Mouse (Mus musculus) induced T-regulatory cell, adult 2 months (primary cell): ENCODE results near the gene Ttc39b.

Experiments used
- DNase-seq: peaks from one replicate; pipeline ENCODE4 v3.0.0-alpha.2; 2012; ENCODE audit warnings: low read depth

Gene Ttc39b

GRCm38 (mm10) chr4:83317826-83318348 is 6.2 kb downstream of the Ttc39b start:
- DNase-seq = peak; percentile 35

GRCm38 (mm10) chr4:83316718-83317117 is 7.3 kb downstream of the Ttc39b start:
- peak; percentile 57 for DNase-seq

- peak; percentile 67 for DNase-seq
Observed at GRCm38 (mm10) chr4:83315930-83316329, 8.1 kb downstream of the Ttc39b start.

GRCm38 (mm10) chr4:83314922-83315881 is 8.9 kb downstream of the Ttc39b start:
- peak; percentile 81 for DNase-seq

- DNase-seq = peak; percentile 79
Observed at GRCm38 (mm10) chr4:83314261-83314793, 9.7 kb downstream of the Ttc39b start.

GRCm38 (mm10) chr4:83312336-83312735 is 11.7 kb downstream of the Ttc39b start:
- DNase-seq = no peak

GRCm38 (mm10) chr4:83311481-83311880 is 12.6 kb downstream of the Ttc39b start:
- no peak for DNase-seq

- no peak for DNase-seq
Observed at GRCm38 (mm10) chr4:83310990-83311389, 13.1 kb downstream of the Ttc39b start.

GRCm38 (mm10) chr4:83308914-83309313 is 15.1 kb downstream of the Ttc39b start:
- DNase-seq = no peak

- no peak for DNase-seq
Observed at GRCm38 (mm10) chr4:83307686-83308469, 16.2 kb downstream of the Ttc39b start.

- DNase-seq = no peak
Observed at GRCm38 (mm10) chr4:83306879-83307278, 17.2 kb downstream of the Ttc39b start.

- no peak for DNase-seq
Observed at GRCm38 (mm10) chr4:83305099-83305498, 19.0 kb downstream of the Ttc39b start.

GRCm38 (mm10) chr4:83302887-83303827 is 20.9 kb downstream of the Ttc39b start:
- DNase-seq = peak; percentile 94

- no peak for DNase-seq
Observed at GRCm38 (mm10) chr4:83302123-83302737, 21.8 kb downstream of the Ttc39b start.

- DNase-seq = no peak
Observed at GRCm38 (mm10) chr4:83301713-83302112, 22.3 kb downstream of the Ttc39b start.

- DNase-seq = no peak
Observed at GRCm38 (mm10) chr4:83284768-83285350, 39.2 kb downstream of the Ttc39b start.

GRCm38 (mm10) chr4:83283973-83284767 is 39.9 kb downstream of the Ttc39b start:
- DNase-seq = no peak

- DNase-seq = no peak
Observed at GRCm38 (mm10) chr4:83282424-83282823, 41.6 kb downstream of the Ttc39b start.

GRCm38 (mm10) chr4:83279236-83279635 is 44.8 kb downstream of the Ttc39b start:
- no peak for DNase-seq
